Mouse (Mus musculus): ENCODE measurements around the gene Ankfn1. TPM values are rescaled to one million over a fixed set of nuclear protein-coding genes. Genes with fewer than 3 reads are reported as not detected.

Ankfn1 gene
- polyA plus RNA-seq, 1 experiment from 2014 or later = 0.23 TPM

- no peaks in the 10 kb centered on the region for H3K4me1 ChIP-seq (ENCODE audit: control insufficient read depth, insufficient read depth, low read length)
- H3K9me3 ChIP-seq (replicated peaks; ENCODE audit: control insufficient read depth, low read length) = no peaks in the 10 kb centered on the region
- H3K4me3 ChIP-seq (ENCODE audit: low read depth, low read length) = no peak overlapping the region
- ATAC-seq (replicated peaks; ENCODE audit: insufficient number of reproducible peaks, low FRiP score, low TSS enrichment) = no peak
- H3K9ac ChIP-seq (ENCODE audit: low read depth, low read length) = no peak overlapping the region
- H3K27me3 ChIP-seq (ENCODE audit: control insufficient read depth, insufficient read depth, low read length) = no peaks in the 10 kb centered on the region
- H3K27ac ChIP-seq (ENCODE audit: low read depth, low read length) = no peak overlapping the region
- no peaks in the 10 kb centered on the region for H3K36me3 ChIP-seq (ENCODE audit: control insufficient read depth, insufficient read depth, low read length)
- no peak overlapping the region for H3K4me2 ChIP-seq
- WGBS (ENCODE audit: insufficient replicate concordance) = 64% methylated on average over 3 of the region's 3 CpGs
Observed at GRCm38 (mm10) chr11:89659048-89659447, 118.4 kb downstream of the Ankfn1 start.

- H3K27me3 ChIP-seq (ENCODE audit: control insufficient read depth, insufficient read depth, low read length) = no peaks in the 10 kb centered on the region
- no peaks in the 10 kb centered on the region for H3K9me3 ChIP-seq (replicated peaks; ENCODE audit: control insufficient read depth, low read length)
- H3K4me1 ChIP-seq (ENCODE audit: control insufficient read depth, insufficient read depth, low read length) = no peaks in the 10 kb centered on the region
- no peak overlapping the region for H3K4me3 ChIP-seq (ENCODE audit: low read depth, low read length)
- no peak overlapping the region for H3K4me2 ChIP-seq
- ATAC-seq (replicated peaks; ENCODE audit: insufficient number of reproducible peaks, low FRiP score, low TSS enrichment) = no peak
- no peaks in the 10 kb centered on the region for H3K36me3 ChIP-seq (ENCODE audit: control insufficient read depth, insufficient read depth, low read length)
- no peak overlapping the region for H3K27ac ChIP-seq (ENCODE audit: low read depth, low read length)
- H3K9ac ChIP-seq (ENCODE audit: low read depth, low read length) = no peak overlapping the region
Observed at GRCm38 (mm10) chr11:89656556-89656955, 120.9 kb downstream of the Ankfn1 start.

GRCm38 (mm10) chr11:89635740-89636139 is 141.7 kb downstream of the Ankfn1 start:
- no peak overlapping the region for H3K4me3 ChIP-seq (ENCODE audit: low read depth, low read length)
- H3K9me3 ChIP-seq (replicated peaks; ENCODE audit: control insufficient read depth, low read length) = no peaks in the 10 kb centered on the region
- no peak overlapping the region for H3K9ac ChIP-seq (ENCODE audit: low read depth, low read length)
- no peaks in the 10 kb centered on the region for H3K27me3 ChIP-seq (ENCODE audit: control insufficient read depth, insufficient read depth, low read length)
- H3K36me3 ChIP-seq (ENCODE audit: control insufficient read depth, insufficient read depth, low read length) = no peaks in the 10 kb centered on the region
- no peak overlapping the region for H3K4me2 ChIP-seq
- no peaks in the 10 kb centered on the region for H3K4me1 ChIP-seq (ENCODE audit: control insufficient read depth, insufficient read depth, low read length)
- no peak for ATAC-seq (replicated peaks; ENCODE audit: insufficient number of reproducible peaks, low FRiP score, low TSS enrichment)
- H3K27ac ChIP-seq (ENCODE audit: low read depth, low read length) = no peak overlapping the region
- WGBS (ENCODE audit: insufficient replicate concordance) = 78% methylated on average over 1 of the region's 1 CpGs

- Histone ChIP-seq H3K9ac (ENCODE audit: low read depth, low read length) (no peak overlapping the region), H3K27me3 (ENCODE audit: control insufficient read depth, insufficient read depth, low read length) (no peaks in the 10 kb centered on the region), H3K27ac (ENCODE audit: low read depth, low read length) (no peak overlapping the region), H3K36me3 (ENCODE audit: control insufficient read depth, insufficient read depth, low read length) (no peaks in the 10 kb centered on the region), H3K4me3 (ENCODE audit: low read depth, low read length) (no peak overlapping the region), H3K4me1 (ENCODE audit: control insufficient read depth, insufficient read depth, low read length) (no peaks in the 10 kb centered on the region), H3K4me2 (no peak overlapping the region), H3K9me3 (replicated peaks; ENCODE audit: control insufficient read depth, low read length) (no peaks in the 10 kb centered on the region)
- 65% methylated on average over 2 of the region's 2 CpGs for WGBS (ENCODE audit: insufficient replicate concordance)
- no peak for ATAC-seq (replicated peaks; ENCODE audit: insufficient number of reproducible peaks, low FRiP score, low TSS enrichment)
Observed at GRCm38 (mm10) chr11:89631315-89631714, 146.1 kb downstream of the Ankfn1 start.

GRCm38 (mm10) chr11:89628562-89628961 is 148.9 kb downstream of the Ankfn1 start:
- no peaks in the 10 kb centered on the region for H3K36me3 ChIP-seq (ENCODE audit: control insufficient read depth, insufficient read depth, low read length)
- no peaks in the 10 kb centered on the region for H3K27me3 ChIP-seq (ENCODE audit: control insufficient read depth, insufficient read depth, low read length)
- H3K4me3 ChIP-seq (ENCODE audit: low read depth, low read length) = no peak overlapping the region
- no peak overlapping the region for H3K27ac ChIP-seq (ENCODE audit: low read depth, low read length)
- H3K9ac ChIP-seq (ENCODE audit: low read depth, low read length) = no peak overlapping the region
- H3K9me3 ChIP-seq (replicated peaks; ENCODE audit: control insufficient read depth, low read length) = no peaks in the 10 kb centered on the region
- no peaks in the 10 kb centered on the region for H3K4me1 ChIP-seq (ENCODE audit: control insufficient read depth, insufficient read depth, low read length)
- no peak overlapping the region for H3K4me2 ChIP-seq
- ATAC-seq (replicated peaks; ENCODE audit: insufficient number of reproducible peaks, low FRiP score, low TSS enrichment) = no peak
- 61% methylated on average over 6 of the region's 6 CpGs for WGBS (ENCODE audit: insufficient replicate concordance)

GRCm38 (mm10) chr11:89627232-89627631 is 150.2 kb downstream of the Ankfn1 start:
- Histone ChIP-seq H3K4me2 (no peak overlapping the region), H3K9me3 (replicated peaks; ENCODE audit: control insufficient read depth, low read length) (no peaks in the 10 kb centered on the region), H3K36me3 (ENCODE audit: control insufficient read depth, insufficient read depth, low read length) (no peaks in the 10 kb centered on the region), H3K27ac (ENCODE audit: low read depth, low read length) (no peak overlapping the region), H3K4me1 (ENCODE audit: control insufficient read depth, insufficient read depth, low read length) (no peaks in the 10 kb centered on the region), H3K9ac (ENCODE audit: low read depth, low read length) (no peak overlapping the region), H3K4me3 (ENCODE audit: low read depth, low read length) (no peak overlapping the region), H3K27me3 (ENCODE audit: control insufficient read depth, insufficient read depth, low read length) (no peaks in the 10 kb centered on the region)
- no peak for ATAC-seq (replicated peaks; ENCODE audit: insufficient number of reproducible peaks, low FRiP score, low TSS enrichment)

- Histone ChIP-seq H3K9ac (ENCODE audit: low read depth, low read length) (no peak overlapping the region), H3K4me3 (ENCODE audit: low read depth, low read length) (no peak overlapping the region), H3K4me1 (ENCODE audit: control insufficient read depth, insufficient read depth, low read length) (no peaks in the 10 kb centered on the region), H3K4me2 (no peak overlapping the region), H3K36me3 (ENCODE audit: control insufficient read depth, insufficient read depth, low read length) (no peaks in the 10 kb centered on the region), H3K9me3 (replicated peaks; ENCODE audit: control insufficient read depth, low read length) (no peaks in the 10 kb centered on the region), H3K27ac (ENCODE audit: low read depth, low read length) (no peak overlapping the region), H3K27me3 (ENCODE audit: control insufficient read depth, insufficient read depth, low read length) (no peaks in the 10 kb centered on the region)
- WGBS (ENCODE audit: insufficient replicate concordance) = 86% methylated on average over 13 of the region's 13 CpGs
- no peak for ATAC-seq (replicated peaks; ENCODE audit: insufficient number of reproducible peaks, low FRiP score, low TSS enrichment)
Observed at GRCm38 (mm10) chr11:89623698-89624445, 153.6 kb downstream of the Ankfn1 start.

GRCm38 (mm10) chr11:89619955-89620354 is 157.5 kb downstream of the Ankfn1 start:
- Histone ChIP-seq H3K4me1 (ENCODE audit: control insufficient read depth, insufficient read depth, low read length) (no peaks in the 10 kb centered on the region), H3K9ac (ENCODE audit: low read depth, low read length) (no peak overlapping the region), H3K27me3 (ENCODE audit: control insufficient read depth, insufficient read depth, low read length) (no peaks in the 10 kb centered on the region), H3K27ac (ENCODE audit: low read depth, low read length) (no peak overlapping the region), H3K9me3 (replicated peaks; ENCODE audit: control insufficient read depth, low read length) (no peaks in the 10 kb centered on the region), H3K4me3 (ENCODE audit: low read depth, low read length) (no peak overlapping the region), H3K36me3 (ENCODE audit: control insufficient read depth, insufficient read depth, low read length) (no peaks in the 10 kb centered on the region), H3K4me2 (no peak overlapping the region)
- no peak for ATAC-seq (replicated peaks; ENCODE audit: insufficient number of reproducible peaks, low FRiP score, low TSS enrichment)

- no peaks in the 10 kb centered on the region for H3K36me3 ChIP-seq (ENCODE audit: control insufficient read depth, insufficient read depth, low read length)
- no peaks in the 10 kb centered on the region for H3K9me3 ChIP-seq (replicated peaks; ENCODE audit: control insufficient read depth, low read length)
- no peak overlapping the region for H3K27ac ChIP-seq (ENCODE audit: low read depth, low read length)
- no peak overlapping the region for H3K4me2 ChIP-seq
- H3K9ac ChIP-seq (ENCODE audit: low read depth, low read length) = no peak overlapping the region
- H3K4me1 ChIP-seq (ENCODE audit: control insufficient read depth, insufficient read depth, low read length) = no peaks in the 10 kb centered on the region
- H3K27me3 ChIP-seq (ENCODE audit: control insufficient read depth, insufficient read depth, low read length) = no peaks in the 10 kb centered on the region
- no peak for ATAC-seq (replicated peaks; ENCODE audit: insufficient number of reproducible peaks, low FRiP score, low TSS enrichment)
- WGBS (ENCODE audit: insufficient replicate concordance) = 78% methylated on average over 2 of the region's 2 CpGs
- H3K4me3 ChIP-seq (ENCODE audit: low read depth, low read length) = no peak overlapping the region
Observed at GRCm38 (mm10) chr11:89615806-89616205, 161.6 kb downstream of the Ankfn1 start.

All from heart, embryonic 11.5 days (tissue).